Mouse (Mus musculus): ENCODE results near the gene Smok3b.

Smok3b gene

GRCm38 (mm10) chr5:138085421-138085911, 64.2 kb downstream of the Smok3b start:
- DNase-seq: no peak

DNA sequence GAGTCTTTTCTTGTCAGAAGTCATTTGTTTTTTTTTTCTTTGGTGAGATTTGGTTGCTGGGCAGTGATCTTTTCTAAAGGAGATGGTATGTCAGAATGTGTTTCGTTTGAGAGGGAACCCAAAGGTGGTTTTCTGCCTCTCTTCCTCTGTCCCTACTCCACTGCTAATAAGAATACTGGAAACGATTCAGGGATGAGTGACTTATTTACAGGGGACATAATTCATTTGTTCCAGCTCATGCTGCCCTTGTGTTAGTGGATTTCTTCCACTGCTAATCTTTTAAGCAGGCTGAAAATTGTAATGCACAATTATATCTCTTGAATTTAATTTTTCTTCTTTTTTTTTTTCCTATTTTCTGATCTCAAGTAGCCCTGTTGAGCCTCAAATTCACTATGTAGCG, 65.6 kb downstream of the Smok3b start:
- no peak for DNase-seq

DNA sequence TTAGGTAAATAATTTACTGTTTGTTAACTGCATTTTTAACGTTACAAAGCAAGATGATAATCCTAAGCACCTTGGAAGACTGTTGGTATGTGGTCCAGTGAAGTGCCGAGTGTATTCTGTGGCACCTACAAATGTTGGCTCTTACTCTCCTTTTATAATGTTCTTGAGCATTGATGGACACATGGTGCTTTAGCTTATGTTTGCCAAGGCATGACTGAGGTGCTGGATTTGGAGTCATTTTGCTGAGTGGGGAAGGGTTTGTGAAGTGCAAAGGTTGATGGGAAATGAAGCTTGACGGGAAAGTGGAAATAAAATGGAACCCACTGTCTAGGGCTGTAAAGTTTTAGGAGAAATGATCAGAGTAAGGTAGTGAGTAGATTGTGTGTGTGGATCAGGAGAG, 67.1 kb downstream of the Smok3b start:
- DNase-seq: peak; percentile 72

DNA sequence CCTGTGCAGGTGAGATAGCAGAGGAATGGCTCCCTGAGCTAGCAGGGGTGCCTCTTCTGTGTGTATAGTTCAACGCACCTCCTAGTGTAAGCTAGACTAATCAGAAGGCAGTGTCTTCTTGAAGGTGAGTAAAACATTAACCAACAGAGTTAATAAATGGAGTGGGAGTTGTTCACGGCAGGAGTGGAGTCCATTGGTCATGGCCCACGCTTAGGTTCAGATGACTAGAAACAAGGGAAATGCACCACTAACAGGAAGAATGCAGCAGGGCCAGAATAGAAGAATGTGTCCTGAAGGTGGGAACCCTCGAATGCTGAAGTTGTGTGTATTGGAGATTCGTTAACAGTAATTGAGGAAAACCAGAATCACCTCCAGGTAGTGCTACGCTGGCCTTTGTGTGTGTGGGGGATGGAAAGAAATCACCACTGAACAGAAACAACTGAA, 67.9 kb downstream of the Smok3b start:
- peak; percentile 87 for DNase-seq

DNA sequence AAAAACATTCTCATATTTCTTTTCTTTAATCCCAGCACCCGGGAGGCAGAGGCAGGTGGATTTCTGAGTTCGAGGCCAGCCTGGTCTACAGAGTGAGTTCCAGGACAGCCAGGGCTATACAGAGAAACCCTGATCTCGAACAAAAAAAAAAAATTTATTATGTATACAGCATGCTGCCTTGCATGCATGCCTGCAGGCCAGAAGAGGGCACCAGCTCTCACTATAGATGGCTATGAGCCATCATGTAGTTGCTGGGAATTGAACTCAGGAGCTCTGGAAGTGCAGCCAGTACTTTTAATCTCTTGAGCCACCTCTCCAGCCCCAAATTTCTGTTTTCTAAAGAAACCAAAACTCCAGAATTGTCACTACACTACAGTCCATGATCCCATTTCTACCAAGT, 69.0 kb downstream of the Smok3b start:
- no peak for DNase-seq

- DNase-seq: no peak
Observed at GRCm38 (mm10) chr5:138090737-138091136, 69.5 kb downstream of the Smok3b start.

- DNase-seq: no peak
Observed at GRCm38 (mm10) chr5:138092771-138093170, 71.5 kb downstream of the Smok3b start.

DNA sequence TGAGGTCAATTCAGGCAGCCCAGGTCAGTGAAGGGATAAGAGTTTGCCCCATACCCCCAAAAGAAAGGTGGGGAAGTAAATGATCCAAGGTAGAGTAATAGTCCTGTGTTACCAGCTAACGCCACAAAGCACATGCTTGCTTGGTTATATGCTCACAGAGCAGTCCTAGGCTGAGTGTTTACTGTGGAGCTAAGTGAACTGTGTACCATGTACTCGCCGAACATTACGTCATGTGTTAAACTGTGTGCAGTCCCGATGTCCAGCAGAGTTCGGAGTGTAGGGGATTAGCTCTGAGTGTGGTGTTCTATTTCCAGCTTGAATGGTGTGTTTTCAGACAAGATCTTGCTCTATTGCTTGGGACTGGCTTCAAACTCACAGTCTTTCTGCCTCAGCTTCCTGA, 73.2 kb downstream of the Smok3b start:
- DNase-seq: no peak
